Mouse (Mus musculus) layer of hippocampus, postnatal 14 days (tissue): ENCODE data around the gene Klhl36. TPM values are rescaled to one million over a fixed set of nuclear protein-coding genes. Genes with fewer than 3 reads are reported as not detected.

ENCODE experiments used
- DNase-seq, 2 experiments: peaks; one replicate each; pipeline ENCODE4 v3.0.0; 2021 to 2022; ENCODE audit warnings: low spot score in 2 of 2, mixed read lengths in 1 of 2
- total RNA-seq, 2 experiments: library from RNA; stranded (reverse); gene quantifications; 2 replicates each; pipeline ENCODE4 v1.2.3; 2021

The Klhl36 gene
- total RNA-seq, 2 experiments from 2014 or later, result 8.2 to 8.4 TPM

DNA sequence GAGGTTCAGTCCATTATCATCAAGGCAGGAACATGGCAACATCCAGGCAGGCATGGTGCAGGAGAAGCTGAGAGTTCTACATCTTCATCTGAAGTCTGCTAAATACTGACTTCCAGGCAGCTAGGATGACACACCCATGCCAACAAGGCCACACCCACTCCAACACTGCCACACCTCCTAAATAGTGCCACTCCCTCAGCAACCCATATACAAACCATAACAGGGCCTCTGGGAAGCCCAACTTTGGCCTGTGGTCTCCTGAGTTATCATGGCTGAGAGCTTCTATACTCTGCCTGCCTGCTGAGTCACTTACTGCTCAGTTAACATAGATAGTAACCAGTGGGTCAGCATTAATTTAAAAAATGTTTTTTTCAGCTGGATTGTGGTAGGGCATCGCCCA lies 11.1 kb downstream of the Klhl36 start:
- DNase-seq, result no peak

DNA sequence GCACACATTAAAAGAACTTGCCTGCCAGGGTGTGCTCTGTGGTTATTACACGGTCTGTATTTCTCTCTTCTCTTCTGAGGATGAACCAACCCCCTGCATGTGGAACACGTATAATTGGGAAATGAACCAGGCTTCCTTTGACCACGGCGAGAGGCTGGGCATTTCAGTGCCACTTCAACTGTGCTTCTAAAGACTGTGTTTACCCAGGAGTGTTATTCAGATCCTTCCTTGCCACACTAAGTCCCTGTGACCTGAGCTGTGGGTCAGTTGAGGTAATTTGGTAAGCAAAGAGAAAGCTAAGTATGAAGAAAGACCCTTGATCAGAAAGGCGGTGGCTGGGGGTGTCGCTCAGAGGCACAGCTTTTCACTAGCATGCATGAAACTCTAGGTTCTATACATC lies 19.2 kb downstream of the Klhl36 start:
- DNase-seq, result no peak

DNA sequence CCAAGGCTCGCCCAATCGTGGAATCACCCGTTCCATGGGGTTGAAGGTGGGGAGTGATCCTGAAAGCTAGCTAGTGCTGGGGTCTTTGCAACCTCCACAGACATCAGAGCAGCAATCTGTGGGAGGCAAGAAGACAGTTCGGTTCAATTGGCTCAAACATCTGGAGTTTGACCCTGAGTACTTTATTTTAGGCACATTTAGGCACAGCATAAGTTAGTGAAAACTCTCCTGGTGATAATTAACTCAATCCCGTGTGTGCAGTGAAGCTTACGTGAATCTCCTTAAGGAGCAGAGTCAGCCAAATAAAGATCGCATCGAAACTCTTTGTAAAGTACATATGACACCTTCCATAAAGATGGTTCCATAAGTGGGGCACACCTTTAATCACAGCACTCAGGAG lies 19.9 kb downstream of the Klhl36 start:
- no peak for DNase-seq

DNA sequence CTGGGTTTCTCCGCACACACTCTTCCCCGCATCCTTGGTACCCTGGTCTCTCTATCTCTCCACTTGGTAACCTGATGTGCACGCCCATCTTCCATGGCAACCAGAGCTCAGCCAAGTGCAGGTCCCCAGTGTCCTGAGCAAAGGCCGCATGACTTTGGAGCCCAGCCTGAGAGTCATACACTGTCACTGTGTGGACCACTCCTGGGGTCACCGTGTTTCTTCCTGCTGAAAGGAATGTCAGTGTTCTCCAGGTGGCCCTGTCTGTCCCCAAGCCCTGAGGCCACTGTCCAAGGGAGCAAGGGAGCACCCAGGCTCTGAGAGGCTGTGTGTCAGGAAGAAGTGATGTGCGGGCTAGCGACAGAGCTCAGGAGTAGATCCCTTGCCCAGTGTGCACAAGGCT lies 21.2 kb downstream of the Klhl36 start:
- DNase-seq, result no peak

DNA sequence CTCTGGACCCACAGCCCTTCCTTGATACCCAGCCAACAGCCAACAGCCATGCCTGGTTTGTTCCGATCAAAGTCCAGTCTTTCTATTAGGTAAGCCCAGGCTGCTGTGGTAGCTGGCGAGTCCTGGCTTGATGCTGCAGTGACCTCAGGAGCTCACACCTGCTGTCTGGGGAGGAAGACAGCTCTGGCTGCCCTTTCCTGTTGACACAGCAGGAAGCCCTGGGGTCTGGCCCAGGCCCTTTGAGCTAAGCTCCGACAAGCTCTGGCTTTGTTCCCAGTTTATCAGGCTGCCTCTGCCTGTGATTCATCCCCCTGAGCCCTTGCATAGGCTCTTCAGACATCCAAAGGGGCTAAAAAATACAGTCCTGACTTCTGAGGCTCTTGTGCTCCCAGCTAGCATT lies 23.5 kb downstream of the Klhl36 start:
- no peak for DNase-seq

DNA sequence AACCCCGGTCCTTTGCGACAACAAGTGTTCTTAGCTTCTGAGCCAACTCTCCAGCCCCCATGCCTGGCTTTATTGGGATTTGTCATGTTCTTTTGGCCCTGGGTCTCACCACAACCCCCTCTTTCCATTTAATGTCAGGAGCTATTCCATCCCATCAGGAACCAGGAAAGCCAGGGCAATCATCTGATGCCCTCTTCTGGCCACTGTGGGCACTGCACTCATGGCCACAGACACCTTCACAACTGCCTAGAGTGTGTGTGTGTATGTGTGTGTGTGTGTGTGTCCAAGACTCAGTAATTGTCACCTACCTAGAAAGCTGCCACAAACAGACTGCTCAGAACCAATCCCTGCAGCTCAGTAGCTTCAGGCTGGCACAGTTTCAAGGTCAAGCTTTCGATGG lies 25.1 kb downstream of the Klhl36 start:
- peak in 1 of 2 experiments; percentile 15 for DNase-seq

DNA sequence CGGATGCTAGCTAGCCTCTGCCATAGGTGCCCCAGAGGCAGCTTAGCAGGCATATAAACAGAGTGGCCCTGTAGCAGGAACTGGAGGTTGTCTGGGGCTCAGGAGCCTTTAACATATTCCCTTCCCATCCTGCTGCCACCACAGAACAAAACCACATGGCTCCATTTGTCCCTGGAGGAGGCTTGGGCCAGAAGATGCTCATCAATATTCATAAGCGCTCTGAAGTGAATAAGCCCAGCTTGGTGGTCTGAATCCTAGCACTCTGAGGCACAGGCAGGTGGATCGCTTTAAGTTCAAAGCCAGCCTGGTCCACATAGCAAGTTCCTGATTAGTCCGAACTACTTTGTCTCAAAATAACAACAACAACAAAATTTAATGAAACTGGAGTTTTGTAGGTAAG lies 25.9 kb downstream of the Klhl36 start:
- DNase-seq, result no peak

DNA sequence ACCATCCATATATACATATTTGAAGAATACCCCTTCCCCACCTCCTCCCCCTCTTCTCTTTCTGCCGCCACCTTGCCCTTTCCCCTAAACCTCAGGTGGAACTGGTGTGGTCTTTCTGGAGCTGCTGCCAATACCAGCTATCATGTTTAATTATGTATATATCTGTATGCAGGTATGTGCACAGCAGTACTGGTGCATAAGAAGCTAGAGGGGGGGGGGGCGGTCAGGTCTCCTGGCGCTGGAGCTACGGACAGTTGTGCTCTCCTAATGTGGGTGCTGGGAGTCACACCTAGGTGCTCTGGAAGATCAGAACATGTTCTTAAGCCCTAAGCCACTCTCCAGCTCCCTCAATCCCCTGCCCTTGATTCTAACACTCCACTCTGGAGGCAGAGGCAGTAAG lies 35.0 kb downstream of the Klhl36 start:
- DNase-seq, result no peak

DNA sequence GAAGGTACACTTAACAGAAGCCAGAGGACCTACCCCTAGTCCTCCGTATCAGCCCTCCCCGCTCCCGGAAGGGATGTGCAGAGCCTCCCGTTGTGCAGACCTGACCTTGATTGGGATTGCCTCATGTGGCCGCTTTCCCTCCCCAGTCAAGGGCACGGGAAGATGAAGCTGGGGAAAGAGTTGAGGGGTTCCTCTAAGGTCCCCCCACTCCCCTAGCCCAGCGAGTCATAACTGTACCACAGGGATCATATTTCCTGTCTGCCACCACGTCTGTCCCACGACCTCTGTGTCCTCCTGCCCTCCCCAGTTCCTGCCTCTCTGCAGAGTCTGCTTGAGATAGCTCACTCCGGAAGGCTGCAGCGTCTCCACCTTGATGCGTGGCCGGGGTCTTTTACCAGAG lies 35.9 kb downstream of the Klhl36 start:
- DNase-seq, result no peak

DNA sequence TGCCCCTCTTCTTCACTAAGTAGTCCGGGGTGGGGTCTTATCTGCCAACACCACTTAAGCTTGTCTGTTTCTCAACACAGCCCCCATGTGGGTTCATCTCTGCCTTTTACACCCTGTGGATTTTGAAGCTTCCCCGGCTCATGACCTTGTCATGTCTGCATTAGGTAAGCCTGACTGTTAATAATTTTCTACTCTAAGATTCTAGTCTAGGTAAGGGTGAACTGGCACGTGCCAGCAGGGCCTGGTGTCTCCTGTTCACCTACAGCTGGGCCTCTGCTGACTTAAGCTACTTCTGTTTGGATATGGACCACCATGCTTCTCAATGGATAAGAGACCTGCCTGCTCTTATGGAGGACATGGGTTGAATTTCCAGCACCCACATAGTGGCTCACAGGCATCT lies 39.3 kb downstream of the Klhl36 start:
- no peak for DNase-seq

DNA sequence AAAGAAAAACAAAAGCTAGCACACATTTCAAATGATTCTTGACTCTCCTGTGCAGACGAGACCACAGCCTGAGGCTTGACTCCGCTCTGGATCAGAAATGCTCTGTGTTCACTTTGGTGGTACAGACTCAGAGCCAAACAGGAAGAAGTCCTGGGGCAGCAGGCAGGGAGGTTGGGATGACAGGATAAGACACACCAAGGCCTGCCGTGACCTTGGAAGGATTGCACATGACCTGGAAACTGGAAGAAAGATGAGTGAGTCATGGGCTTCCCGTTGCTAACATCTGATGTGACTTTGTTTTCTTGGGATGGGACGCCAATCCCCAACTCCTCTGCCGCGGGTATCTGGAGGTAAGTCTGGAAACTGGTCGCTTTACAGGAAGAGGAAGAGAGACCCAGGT lies 39.9 kb downstream of the Klhl36 start:
- DNase-seq, result no peak

DNA sequence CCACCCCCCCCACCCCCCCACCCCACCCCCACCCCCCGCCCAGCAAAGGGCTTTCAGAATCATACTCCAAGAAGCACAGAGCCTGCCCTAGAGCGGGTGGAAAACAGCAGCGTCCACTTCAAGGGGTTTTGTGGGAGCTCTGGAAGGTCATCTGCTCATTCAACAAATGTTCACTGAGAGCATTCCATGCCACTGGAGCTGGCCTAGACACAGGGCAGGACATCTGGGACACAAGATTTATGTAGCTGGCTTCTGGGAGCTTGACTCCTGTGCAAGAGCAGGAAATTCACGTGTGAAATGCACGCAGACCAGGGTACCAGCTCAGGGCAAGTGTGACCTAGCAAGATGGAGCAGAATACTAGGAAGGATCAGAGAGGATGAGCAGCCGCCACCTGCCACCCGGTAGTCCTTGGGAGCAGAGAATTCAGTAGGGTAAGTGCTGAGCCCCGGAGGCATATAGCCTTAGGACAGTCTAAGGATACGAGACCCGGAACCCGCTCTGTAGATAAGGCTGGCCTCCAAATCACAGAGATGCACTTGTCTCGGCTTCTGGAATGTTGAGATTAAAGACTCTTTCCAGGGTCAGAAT lies 42.4 kb downstream of the Klhl36 start:
- no peak for DNase-seq

DNA sequence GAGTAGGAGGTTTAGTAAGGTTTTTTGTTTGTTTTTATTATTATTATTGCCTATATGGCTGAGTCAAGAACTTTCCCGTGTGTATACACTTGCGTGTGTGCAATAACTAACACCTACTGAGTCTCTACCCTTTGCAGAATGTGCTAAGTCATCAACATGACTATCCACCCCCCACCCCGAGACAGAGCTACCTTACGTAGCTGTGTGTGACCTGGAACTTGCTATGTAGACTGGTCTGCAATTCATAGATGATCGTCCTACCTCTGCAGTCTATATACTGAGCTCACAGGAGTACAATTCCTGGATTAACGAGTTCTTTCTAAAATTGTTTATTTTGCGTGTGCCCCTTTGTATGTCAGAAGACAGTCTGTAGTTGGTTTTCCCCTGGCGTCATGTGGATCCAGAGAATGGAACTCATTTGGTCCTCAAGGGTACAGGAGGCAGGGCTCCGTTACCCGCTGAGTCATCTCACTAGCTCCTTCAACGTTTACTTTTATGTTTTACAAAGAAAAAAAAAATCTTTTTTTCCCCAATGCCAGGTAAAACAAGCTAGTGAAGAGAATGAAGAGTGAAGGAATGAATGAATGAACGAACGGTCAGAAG lies 48.0 kb downstream of the Klhl36 start, which contains the start of gene Usp10:
TSS of gene Usp10 (plus strand) at position 417 of the 603 bp plus-strand sequence.
- no peak for DNase-seq

DNA sequence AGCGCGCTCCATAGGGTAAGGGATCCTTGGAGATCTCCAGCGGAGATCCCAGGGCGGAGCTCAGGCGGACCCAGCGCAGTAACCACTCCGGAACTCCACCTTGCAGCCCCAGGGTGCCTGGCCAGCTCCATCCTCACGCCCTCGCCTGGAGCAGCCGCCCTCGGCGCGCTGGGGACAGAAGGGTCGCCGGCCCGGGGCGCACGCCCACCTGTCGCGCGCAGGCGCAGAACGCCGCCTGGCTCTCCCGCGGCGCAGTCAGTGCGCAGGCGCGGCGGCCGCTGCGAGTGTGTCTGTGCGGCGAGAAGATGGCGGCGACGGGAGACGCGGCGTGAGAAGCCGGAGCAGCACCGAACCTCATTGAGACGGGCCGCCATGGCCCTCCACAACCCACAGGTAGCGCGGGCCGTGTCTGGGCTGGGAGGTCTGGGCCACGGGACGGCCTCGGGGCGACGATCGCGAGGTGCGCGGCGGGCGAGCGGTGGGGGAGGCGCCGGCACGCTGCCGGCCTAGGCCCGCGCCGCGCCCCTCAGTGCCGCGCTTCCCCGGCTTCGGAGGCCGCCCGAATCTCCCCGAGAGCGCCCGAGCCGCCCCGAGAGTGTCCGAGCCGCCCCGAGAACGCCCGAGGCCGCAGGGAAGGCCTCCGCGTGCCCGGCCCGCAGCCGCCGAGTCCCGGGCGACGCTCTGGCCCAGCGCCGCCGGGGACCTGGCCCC lies 48.6 kb downstream of the Klhl36 start, which contains the start of gene Gm20388:
TSS of gene Gm20388 (plus strand) at position 295 of the 711 bp plus-strand sequence.
- peak; percentile 92 to 97 for DNase-seq

DNA sequence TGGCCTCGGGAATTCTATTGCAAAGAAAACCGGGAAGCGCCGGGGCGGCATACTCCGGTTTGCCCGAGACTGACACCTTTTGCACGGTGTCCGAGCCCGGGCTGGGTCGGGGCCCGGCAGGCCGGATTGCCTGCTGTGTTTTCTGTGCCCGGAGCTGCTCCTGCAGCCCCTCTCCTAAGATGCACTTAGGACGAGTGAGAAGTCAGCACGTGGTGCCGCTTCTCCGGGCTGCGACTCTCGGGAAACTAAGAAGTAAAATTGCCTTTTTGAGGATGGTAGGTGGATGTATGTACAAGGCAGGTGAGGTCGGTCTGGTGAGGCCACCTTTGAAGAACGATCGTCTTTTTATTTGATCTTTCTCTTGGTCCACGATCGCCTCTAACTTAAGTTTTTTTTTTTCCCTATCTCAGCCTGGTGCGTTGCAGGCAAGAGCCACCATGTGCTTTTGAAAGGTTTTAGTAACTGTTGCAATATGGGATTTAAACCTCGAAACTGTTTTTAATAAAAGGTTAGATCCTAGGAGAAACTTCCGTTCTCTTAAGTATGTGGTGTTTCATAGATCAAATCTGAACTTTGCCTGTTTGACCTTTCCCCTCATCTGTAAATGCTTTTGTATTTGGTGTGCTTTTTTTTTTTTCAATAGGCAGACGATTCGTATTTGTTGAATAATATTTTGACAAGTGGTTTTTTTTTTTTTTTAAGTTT lies 49.3 kb downstream of the Klhl36 start:
- DNase-seq, result no peak

DNA sequence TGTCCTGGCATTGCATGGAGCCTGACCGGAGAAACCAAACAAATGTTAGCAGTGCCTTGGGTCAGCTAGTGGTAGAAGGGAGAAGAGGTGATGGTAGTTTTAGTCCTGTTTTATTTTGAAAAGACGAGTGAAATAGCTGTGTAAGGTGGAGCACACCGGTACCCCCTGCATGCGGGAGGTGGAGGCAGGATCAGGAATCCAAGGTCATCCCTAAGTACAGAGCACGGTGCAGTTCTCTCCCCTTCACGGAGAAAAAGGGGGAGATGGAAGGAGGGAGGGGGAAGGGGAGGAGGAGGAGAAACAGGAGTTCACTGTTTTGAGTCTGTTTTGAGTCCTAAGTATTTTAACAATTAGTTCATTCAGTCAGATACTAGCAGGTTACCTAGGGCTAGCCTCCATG lies 50.6 kb downstream of the Klhl36 start:
- DNase-seq, result no peak

DNA sequence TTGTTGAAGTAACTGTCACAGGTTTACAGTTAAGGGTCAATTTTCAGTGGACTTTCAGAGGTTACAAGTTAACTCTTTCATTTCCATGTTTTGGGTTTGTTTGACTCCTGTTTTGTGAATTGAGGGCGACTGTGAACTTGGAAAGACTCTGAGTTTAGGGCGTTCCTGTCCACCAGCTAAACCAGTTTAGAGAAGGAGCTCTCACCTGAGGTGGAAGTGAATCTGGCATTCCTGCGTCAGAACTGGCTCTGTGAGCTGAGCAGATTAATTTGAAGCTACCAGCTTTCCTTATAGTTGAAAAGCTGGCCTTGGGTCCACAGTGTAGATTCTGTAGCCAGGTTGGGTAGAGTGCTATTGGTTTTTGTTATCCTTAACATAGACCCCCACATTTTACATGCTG lies 51.1 kb downstream of the Klhl36 start:
- no peak for DNase-seq

DNA sequence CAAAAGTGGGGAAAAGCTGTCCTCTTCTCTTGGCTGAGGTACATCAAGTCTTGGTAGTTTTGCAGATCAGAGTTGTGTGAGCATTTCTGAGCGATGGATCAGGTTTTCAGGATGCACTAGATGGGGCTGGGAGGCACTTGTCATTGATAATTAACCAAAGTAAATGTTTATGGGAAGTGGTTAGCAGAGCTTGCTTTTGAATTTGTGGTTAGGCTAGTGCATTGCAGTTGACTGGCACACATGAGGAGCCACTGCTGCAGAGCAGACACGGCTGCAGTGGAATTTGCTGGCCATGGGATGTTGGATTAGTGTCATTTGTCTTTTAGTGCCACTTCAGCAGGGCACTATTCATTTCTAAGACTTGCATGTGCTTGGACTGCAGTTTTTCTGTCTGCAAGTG lies 52.1 kb downstream of the Klhl36 start:
- DNase-seq, result no peak

DNA sequence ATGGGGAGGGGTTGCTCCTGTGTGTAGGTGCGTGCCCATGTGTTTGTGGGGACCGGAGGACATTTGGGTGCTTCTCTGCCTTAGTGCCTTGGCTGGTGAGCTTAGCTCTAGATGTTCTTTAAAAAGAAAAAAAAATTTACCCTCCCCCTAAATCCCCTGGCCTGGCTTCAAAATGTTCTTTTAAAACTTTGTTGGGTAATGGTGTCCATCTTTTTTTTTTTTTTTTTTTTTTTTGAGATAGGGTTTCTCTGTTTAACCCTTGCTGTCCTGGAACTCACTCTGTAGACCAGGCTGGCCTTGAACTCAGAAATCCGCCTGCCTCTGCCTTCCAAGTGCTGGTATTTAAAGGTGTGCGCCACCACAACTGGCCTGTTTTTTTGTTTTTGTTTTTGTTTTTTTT lies 53.2 kb downstream of the Klhl36 start:
- DNase-seq, result no peak

DNA sequence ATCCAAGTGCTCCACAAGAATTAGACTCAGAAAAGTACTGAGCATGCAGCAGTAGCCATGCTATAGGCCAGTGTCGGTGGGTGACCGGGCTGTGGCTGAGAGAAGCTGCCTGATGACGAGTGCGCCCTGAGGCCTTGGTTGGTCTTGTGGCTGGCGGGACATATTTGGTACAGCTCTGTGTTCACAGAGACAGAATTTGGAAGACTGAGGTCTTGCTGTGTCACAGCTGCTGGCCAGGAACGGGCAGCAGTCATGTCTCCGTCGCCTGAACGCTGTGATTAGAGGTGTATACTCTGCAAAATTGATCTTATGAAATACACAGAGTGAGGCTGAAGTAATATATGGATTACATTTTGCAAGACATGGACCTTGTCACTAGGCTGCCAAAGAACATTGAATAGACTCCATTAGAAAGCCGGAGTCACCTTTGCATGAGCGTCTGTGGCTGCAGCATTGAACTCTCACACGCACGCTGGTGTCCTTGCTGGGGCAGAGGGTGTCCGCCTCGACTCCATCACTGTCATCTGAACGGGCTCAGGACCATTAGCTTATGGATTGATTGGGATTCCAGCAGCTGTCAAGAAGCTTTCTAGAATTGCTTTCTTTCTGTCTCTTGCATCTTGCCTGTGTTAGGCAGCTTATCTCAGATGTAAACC lies 54.3 kb downstream of the Klhl36 start:
- DNase-seq, result no peak

DNA sequence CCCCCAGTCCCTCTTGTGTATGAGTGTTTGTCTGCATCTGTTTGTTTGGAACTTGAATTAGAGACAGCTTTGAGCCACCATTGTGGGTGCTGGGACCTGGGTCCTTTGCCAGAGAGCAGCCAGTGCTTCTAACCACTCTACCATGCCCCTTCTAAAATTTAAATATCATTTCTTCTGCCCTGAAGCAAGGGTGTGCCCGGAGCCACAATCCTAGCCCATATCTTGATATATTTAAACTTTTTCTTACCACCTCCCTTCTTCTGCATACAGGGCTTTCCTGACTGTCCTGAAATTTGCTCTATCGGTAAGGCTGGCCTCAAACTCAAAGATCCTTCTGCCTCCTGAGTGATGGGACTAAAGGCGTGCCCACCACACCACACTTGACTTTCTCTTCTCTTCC lies 55.3 kb downstream of the Klhl36 start:
- no peak for DNase-seq

DNA sequence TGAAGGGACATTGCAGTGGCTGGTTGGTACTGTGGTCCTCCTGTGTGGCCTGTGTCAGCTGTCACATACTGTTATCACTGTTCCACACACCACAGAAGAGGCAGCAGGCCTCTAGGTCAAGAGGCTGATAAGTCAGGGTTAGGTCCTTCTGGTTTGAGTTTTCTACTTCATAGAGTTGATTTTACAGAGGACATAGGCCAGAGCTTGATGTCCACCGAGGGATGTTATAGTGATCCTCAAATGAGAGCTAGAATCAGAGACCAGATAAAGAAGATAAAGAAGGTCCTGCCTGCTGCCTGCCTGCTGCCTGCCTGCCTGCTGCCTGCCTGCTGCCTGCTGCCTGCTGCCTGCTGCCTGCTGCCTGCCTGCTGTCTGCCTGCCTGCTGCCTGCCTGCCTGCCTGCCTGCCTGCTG lies 56.1 kb downstream of the Klhl36 start:
- DNase-seq, result no peak
